ENCODE assay signal across 10 mouse cellular contexts in genomic region chr1:34839241-34839640, GRCm38 (mm10). TPM values are rescaled to one million over a fixed set of nuclear protein-coding genes. Genes with fewer than 3 reads are reported as not detected.
DNase-seq lines count a peak whose midpoint lies in the region; ATAC-seq and TF ChIP-seq lines count a peak whose summit lies in the region.
"Had no signal": no experiment of that assay in that cellular context is flagged by ENCODE, and none has a peak within 500 bp of the region (broad histone marks: within the 10 kb centered on the region; RNA-seq: fewer than 3 reads in every experiment).

No protein-coding gene starts in this region.

- no peak overlapping the region for H3K27ac ChIP-seq in heart, embryonic 14.5 days (replicated peaks in 1 of 2; ENCODE audit: control insufficient read depth in 1 of 2, insufficient read depth in 1 of 2, low read depth in 2 of 2, low read length in 2 of 2)
- H3K27ac ChIP-seq in bone marrow macrophage, adult 2 months (ENCODE audit: insufficient read depth, low read depth, low read length): peak overlapping the region; percentile 59
- H3K27ac ChIP-seq: forebrain, embryonic 10.5 days; limb, embryonic 15.5 days had no signal

- 0 out of 2 replicates have a peak overlapping the region, but pooled peaks have one; percentile 17 for H3K4me2 ChIP-seq in heart, embryonic 14.5 days (ENCODE audit: low read length)
- H3K4me2 ChIP-seq: limb, embryonic 15.5 days had no signal

- no peak for ATAC-seq in heart, embryonic 14.5 days (ENCODE audit: insufficient number of reproducible peaks, insufficient read depth, low FRiP score, low read depth)
- ATAC-seq in megakaryocyte progenitor cell, adult 5-6 weeks (replicated peaks; ENCODE audit: poor library complexity): peak; percentile 32

- no peaks in the 10 kb centered on the region for H3K27me3 ChIP-seq in heart, embryonic 14.5 days (ENCODE audit: control insufficient read depth, insufficient read depth, low read length)
- H3K27me3 ChIP-seq: limb, embryonic 15.5 days had no signal

- H3K9me3 ChIP-seq in heart, embryonic 14.5 days (ENCODE audit: control insufficient read depth, low read length): no peaks in the 10 kb centered on the region
- H3K9me3 ChIP-seq: forebrain, embryonic 10.5 days; limb, embryonic 15.5 days had no signal

- no peak for TF ChIP-seq CTCF in bone marrow macrophage, adult 2 months (IDR thresholded peaks at IDR 0.05; ENCODE audit: low read depth, low read length)

- peaks cover 25% of the 10 kb centered on the region for H3K36me3 ChIP-seq in heart, embryonic 14.5 days (ENCODE audit: control insufficient read depth, insufficient read depth, low read length)

- DNase-seq in heart, adult 18-20 months: no peak
- DNase-seq in lung, postnatal 36 days: peak; percentile 51
- DNase-seq in lung, postnatal 14 days: no peak
- DNase-seq in ovary, adult 18-20 months (ENCODE audit: low spot score): no peak
- no peak for DNase-seq in spleen, postnatal 14 days (ENCODE audit: low spot score in 2 of 2)

- H3K4me1 ChIP-seq in heart, embryonic 14.5 days (ENCODE audit: control insufficient read depth in 2 of 2, insufficient read depth in 2 of 2, low read length in 2 of 2): peaks cover 11 to 42% of the 10 kb centered on the region in 2 experiments
- H3K4me1 ChIP-seq in bone marrow macrophage, adult 2 months (ENCODE audit: control insufficient read depth, insufficient read depth, low read length): peaks cover 57% of the 10 kb centered on the region

- H3K9ac ChIP-seq in heart, embryonic 14.5 days (ENCODE audit: low read length): no peak overlapping the region
- H3K9ac ChIP-seq: limb, embryonic 15.5 days had no signal

- H3K4me3 ChIP-seq in heart, embryonic 14.5 days (ENCODE audit: control insufficient read depth in 1 of 2, insufficient read depth in 1 of 2, low read depth in 1 of 2, low read length in 2 of 2): no peak overlapping the region
- H3K4me3 ChIP-seq in bone marrow macrophage, adult 2 months (ENCODE audit: insufficient read depth, low read length): peak overlapping the region; percentile 25
- H3K4me3 ChIP-seq: forebrain, embryonic 10.5 days; limb, embryonic 15.5 days had no signal

- WGBS in heart, embryonic 14.5 days: 40% methylated on average over 12 of the region's 12 CpGs

- TF ChIP-seq POLR2A in bone marrow macrophage, adult 2 months (IDR thresholded peaks at IDR 0.05; ENCODE audit: borderline replicate concordance, low read depth, low read length): no peak

RNA-seq across cellular contexts. Expression of gene Fam168b, which starts 3.6 kb away (rescaled TPM):
- 36.1 and 36.9 TPM in 2 replicates for polyA plus RNA-seq in heart, embryonic 14.5 days (2014; fragmentation: Nextera tagmentation; extraction: Ambion mirVana)
- 10 to 100 TPM; 47.9 to 49.6 TPM for total RNA-seq in heart, adult 18-20 months (2021)
- 100 and 135 TPM in 2 replicates for polyA plus RNA-seq in bone marrow macrophage, adult 2 months (2012; ENCODE audit: insufficient read depth, insufficient read length, missing spikeins)
- total RNA-seq in megakaryocyte progenitor cell, adult 5-6 weeks (2015): 27.1 and 34.8 TPM in 2 replicates
- total RNA-seq in megakaryocyte progenitor cell, adult 5-6 weeks (2017): 51.7 and 52.5 TPM in 2 replicates

RNA-seq across cellular contexts. Expression of gene Plekhb2, which starts 10.5 kb away (rescaled TPM):
- 57.9 and 61.8 TPM in 2 replicates for polyA plus RNA-seq in heart, embryonic 14.5 days (2014; fragmentation: Nextera tagmentation; extraction: Ambion mirVana)
- total RNA-seq in heart, adult 18-20 months (2021): 100 to 1,000 TPM; 127 to 145 TPM
- polyA plus RNA-seq in bone marrow macrophage, adult 2 months (2012; ENCODE audit: insufficient read depth, insufficient read length, missing spikeins): 217 and 227 TPM in 2 replicates
- total RNA-seq in megakaryocyte progenitor cell, adult 5-6 weeks (2015): 37.4 and 42.1 TPM in 2 replicates
- 15.9 and 16.1 TPM in 2 replicates for total RNA-seq in megakaryocyte progenitor cell, adult 5-6 weeks (2017)
